Mouse (Mus musculus): Measurements from ENCODE around the gene Cabp2.
"Not testable (repeated sequence)": the region's sequence is repeated elsewhere in the genome, so short reads cannot be mapped to it uniquely, and the experiment has no call there.

Cabp2 gene

DNA sequence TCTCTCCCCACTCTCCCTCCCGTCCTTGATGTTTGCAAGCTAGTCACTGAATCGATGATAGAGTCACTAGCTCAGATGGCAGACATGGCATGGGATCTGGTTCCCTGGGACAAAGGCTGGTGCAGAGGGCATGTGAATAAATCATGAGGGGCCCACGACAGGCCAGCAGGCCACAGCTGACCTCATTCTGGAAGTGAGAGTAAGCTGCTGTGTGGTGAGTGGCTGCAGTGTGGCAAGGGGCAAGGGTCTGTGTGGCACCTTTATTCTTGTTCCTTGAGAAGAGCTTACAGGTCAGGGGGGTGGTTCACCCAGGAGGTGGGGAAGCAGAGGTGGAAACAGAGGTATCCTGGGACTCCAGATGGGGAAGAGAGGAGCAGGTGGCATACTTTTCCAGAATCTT lies at the start of gene Cabp2:
TSS of gene Cabp2 (plus strand) at position 185 of the 400 bp plus-strand sequence.
- no peak for DNase-seq (ENCODE audit: low spot score in 2 of 2)

DNA sequence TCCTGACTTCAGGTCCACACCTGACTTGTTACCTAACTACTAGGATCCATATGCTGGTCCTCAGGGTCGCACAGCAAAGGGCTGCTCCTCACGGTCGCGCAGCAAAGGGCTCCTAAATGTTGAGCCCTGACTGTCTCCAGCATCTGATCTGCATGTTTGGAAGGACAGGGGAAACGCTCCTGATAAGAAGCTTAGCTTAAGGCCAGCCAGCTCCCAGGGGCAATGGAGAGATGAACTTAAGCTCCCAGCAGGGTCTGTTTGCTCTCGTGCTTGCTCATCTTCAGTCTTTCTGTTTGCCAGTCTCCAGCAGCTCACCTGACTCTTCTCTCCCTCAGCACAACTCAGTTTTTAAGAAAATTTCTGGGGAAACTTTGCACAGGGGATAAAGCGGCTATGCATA lies 48.7 kb upstream of the Cabp2 start:
- DNase-seq (ENCODE audit: low spot score in 2 of 2), result no peak

DNA sequence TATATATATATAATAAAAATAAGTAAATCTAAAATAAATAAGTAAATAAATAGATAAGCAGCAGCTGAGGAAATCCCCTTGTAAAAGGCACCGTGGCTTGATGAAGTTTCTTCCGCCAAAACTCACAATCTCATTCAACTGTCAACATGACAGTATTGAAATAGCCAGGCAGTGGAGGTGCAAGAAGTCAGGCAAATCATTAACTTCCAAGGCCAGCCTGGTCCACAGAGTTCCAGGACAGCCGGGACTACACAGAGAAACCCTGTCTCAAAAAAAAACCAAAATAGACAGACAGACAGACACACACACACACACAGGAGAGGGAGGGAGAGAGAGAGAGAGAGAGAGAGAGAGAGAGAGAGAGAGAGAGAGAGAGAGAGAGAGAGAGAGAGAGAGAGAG lies 48.1 kb upstream of the Cabp2 start:
- no peak for DNase-seq (ENCODE audit: low spot score in 2 of 2)

DNA sequence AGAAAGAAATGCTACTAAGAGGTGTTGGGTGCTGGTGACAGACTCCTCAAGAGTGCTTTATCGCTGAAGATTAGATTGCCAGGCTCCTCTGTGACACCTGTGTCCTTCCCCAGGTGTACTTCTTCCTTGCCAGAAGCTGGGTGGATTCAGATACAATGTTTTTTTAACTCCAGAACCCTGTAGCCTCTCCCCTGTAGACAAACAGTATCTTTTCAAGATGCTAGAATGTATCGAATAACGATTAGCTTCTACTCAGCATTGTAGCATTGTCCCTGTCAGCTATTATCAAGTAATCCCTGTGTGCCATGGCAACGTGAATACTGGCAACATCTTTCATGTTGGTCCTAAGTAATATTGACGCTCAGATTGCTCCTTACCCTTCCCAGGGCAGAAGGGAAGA lies 47.6 kb upstream of the Cabp2 start:
- DNase-seq (ENCODE audit: low spot score in 2 of 2), result no peak

DNA sequence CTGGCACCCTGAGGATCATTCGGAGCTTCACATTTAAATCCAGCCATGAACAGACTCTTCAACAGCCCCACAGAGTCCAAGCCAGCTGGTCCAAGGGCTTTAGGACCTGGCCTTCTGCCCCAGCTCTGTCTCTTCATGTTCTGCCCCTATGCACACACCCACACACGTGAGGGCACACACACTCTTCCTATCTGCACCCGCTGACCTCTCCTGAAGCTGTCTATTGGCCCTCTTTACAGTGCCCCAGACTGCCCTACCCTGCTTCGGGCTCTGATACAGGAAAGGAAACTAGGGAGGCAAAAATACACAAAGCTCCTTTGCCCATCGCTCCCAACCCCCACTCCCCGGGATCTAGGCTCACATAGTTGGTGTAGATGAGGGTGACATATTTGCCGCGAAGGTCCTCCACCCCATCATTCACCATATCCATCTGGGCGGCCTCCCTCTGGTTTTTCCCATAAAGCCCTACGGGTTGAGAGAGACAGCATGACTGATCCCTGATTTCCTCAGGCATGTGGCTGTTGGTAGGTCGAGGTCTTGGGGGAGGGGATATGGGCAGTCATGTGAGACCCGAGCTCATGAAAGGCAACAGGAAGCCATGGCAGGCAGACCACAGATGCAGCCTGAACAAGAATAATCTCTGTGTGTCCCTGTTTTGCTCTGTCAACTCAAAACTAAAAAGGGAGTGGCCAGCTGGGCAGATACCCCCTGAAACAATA lies 44.9 kb upstream of the Cabp2 start:
- no peak for DNase-seq (ENCODE audit: low spot score in 2 of 2)

DNA sequence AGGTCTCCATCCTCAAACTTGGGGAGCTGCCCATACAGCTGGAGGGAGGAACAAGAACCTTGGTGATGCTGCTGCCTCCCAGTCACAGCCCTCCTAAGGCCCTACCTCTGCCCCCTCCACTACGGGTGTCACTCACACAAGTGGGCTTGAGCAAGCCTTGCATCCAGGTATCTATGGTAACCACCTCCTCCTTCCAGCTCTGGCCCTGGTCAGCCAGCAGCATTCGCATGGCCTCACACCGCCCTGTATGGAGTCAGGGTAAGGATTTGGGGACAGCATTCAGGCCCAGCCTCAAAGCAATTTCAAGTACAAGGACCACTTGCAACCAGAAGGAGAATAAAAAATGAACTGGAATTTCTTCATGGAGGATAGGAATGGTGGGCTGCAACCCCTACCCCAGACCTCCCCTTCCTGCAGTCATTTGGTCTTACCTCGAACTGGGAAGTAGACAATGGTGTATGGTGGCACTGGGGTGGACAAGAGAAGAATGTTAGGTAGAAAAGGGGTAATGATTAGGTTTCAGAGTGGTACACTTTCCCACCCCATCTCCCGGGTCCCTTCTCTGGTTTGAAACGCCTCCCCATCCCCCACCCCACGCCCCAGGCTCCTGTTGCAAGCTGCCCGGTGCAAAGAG lies 44.1 kb upstream of the Cabp2 start:
- DNase-seq (ENCODE audit: low spot score in 2 of 2), result not testable (repeated sequence)

DNA sequence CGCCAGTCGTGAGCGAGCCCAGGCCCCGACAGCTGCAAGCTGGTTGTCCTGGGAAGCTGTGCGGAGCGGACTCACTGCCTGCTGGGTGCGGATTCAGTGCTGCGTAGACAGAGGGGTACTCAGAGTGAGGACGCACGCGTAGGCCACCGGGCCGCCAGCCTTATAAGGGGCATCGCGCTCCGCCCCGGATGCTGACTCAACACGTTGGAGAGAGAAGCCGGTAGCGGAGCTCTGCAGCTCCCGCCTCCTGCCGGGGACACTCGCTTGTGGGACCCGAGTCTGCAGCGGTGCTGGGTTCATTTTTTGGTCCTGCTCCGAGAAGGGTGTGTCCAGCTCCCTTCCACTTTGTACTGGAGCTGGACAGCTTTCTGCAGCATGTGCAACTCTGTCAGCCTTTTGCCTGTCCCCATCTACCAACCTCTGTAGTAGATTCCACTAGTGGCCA lies 43.6 kb upstream of the Cabp2 start, which contains the start of gene Gstp1:
TSS of gene Gstp1 (minus strand) at position 198 of the 445 bp plus-strand sequence.
- peak; percentile 68 to 79 for DNase-seq (ENCODE audit: low spot score in 2 of 2)

DNA sequence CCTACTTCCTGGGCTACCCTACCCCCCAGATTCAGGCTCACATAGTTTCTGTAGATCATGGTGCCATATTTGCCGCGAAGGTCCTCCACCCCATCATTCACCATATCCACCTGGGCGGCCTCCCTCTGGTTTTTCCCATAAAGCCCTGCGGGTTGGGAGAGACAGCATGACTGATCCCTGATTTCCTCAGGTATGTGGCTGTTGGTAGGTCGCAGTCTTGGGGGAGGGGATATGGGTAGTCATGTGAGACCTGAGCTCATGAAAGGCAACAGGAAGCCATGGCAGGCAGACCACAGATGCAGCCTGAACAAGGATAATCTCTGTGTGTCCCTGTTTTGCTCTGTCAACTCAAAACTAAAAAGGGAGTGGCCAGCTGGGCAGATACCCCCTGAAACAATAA lies 40.4 kb upstream of the Cabp2 start:
- DNase-seq (ENCODE audit: low spot score in 2 of 2), result not testable (repeated sequence)

DNA sequence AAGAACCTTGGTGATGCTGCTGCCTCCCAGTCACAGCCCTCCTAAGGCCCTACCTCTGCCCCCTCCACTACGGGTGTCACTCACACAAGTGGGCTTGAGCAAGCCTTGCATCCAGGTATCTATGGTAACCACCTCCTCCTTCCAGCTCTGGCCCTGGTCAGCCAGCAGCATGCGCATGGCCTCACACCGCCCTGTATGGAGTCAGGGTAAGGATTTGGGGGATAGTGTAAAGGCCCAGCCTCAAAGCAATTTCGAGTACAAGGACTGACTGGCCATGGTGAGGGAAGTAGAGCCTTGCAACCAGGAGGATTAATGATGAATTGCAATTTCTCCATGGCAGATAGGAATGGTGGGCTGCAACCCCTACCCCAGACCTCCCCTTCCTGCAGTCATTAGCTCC lies 39.9 kb upstream of the Cabp2 start:
- DNase-seq (ENCODE audit: low spot score in 2 of 2), result not testable (repeated sequence)

DNA sequence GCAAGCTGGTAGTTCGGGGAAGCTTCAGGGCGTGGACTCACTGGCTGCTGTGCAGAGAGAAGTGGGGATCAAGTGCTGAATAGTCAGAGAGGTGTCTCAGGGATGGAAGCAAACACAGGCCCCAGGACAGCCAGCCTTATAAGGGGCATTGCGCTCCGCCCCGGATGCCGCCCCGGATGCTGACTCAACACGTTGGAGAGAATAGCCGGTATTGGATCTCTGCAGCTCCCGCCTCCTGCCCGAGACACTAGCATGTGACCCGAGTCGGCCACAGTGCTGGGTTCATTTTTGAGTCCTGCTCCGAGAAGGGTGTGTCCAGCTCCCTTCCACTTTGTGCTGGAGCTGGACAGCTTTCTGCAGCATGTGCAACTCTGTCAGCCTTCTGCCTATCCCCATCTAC lies 39.3 kb upstream of the Cabp2 start:
- DNase-seq (ENCODE audit: low spot score in 2 of 2), result no peak

DNA sequence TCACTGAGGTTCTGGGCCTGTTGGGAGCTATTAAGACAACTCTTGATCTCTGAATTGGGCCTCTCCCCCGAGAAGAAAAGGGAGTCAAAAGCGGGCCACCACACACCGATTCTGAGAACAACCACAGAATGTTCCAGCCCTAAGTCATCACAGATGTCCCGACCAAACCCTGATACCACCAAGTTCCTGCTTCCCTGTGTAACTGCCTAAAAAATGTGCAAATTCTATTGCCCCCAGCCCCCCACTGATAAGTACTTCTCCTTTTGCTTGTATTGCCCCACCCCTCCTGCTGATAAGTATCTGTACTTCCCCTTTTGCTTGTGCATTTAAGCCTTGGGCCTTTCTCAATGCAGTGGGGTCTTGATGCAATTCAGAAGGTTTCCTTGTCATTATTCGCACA lies 37.3 kb upstream of the Cabp2 start:
- not testable (repeated sequence) for DNase-seq (ENCODE audit: low spot score in 2 of 2)

DNA sequence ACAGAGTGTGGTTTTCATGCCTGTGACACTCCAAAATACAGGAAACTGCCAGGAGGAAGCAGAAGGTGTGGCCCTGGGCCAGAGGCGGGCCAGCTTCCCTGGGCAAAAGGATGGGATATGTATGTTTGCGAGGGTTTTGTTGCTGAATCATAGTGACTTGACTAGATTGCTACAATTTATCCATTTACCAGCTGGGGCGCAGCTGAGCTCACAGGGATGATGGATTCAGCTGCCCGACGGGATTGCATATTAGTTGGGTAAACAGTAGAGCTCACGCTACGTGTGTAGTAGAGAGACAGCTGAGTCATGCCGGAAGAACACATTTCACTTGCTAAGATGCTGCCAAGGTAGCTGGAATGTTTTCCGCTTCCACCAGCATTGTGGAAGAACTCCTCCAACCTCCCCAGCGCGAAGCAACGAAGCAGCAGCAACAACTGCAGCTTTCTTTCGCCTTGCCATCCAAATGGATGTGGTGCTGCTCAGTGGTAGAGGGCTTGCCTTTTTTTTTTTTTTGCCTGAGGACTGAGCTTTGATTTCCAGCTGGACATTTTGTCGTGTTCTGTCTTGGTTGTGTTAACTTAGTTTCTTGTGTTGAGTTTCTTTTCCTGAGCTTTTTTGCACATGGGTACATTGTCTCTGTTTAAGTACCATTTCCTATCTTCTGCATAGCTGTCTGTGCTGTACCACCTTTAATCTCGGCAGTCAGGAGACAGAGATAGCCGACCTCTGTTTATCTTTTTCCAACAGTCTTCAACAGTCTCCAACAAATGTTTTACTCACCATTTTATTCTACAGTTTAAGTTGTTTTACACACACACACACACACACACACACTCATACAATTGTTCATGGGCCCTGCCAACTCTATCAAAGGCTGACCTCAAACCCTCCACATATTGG lies 35.2 kb upstream of the Cabp2 start, which contains the start of gene Gstp2:
TSS of gene Gstp2 (minus strand) at position 58 of the 900 bp plus-strand sequence.
- peak in 1 of 2 experiments; percentile 43 for DNase-seq (ENCODE audit: low spot score in 2 of 2)

DNA sequence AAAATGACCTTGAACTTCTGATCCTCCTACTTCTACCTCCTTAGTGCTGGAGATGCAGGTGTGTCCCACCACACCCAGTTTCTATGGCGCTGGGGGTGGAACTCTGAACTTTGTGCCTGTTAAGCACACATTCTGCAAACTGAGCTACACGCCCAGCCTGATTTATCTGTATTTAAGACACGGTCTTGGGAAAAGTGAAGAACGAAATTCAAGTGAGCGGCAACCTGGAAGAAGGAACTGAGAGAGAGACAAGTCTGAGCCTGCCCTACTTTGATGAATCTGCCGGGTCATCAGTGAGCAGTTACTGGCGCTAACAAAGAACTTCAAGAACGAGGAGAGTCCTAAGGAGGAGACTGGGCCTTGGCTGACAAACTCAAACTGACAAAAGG lies 34.5 kb upstream of the Cabp2 start:
- DNase-seq (ENCODE audit: low spot score in 2 of 2), result no peak

DNA sequence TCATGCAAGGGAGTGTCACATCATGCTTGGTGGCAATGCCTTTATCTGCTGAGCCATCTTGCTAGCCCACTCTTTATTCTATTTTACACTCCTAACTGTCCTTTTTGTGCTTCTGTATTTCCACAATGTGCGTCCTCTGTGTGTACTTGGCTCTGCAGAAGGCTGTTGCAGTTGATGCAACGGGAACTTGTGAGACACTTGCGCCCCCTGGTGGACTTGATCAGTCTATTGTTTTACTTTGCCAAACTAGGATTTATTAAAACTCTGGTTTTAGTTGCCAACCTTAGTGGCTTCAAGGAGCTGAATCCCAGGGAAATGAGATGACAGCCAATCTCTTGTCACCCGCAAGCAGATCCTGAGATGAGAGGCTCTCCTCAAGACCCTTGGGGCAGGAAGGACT lies 33.5 kb upstream of the Cabp2 start:
- DNase-seq (ENCODE audit: low spot score in 2 of 2), result peak; percentile 71 to 86

DNA sequence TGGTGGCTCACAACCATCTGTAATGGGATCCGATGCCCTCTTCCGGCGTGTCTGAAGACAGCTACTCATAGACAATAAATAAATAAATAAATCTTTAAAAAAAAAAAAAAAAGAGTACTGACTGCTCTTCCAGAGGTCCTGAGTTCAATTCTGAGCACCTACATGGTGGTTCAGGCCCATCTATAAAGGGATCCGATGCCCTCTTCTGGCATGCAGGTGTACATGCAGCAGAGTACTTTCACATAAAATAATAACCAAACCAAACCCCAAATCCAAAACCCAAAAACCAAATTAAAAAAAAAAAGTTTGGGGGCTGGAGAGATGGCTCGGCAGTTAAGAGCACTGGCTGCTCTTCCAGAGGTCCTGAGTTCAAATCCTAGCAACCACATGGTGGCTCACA lies 32.3 kb upstream of the Cabp2 start:
- not testable (repeated sequence) for DNase-seq (ENCODE audit: low spot score in 2 of 2)

DNA sequence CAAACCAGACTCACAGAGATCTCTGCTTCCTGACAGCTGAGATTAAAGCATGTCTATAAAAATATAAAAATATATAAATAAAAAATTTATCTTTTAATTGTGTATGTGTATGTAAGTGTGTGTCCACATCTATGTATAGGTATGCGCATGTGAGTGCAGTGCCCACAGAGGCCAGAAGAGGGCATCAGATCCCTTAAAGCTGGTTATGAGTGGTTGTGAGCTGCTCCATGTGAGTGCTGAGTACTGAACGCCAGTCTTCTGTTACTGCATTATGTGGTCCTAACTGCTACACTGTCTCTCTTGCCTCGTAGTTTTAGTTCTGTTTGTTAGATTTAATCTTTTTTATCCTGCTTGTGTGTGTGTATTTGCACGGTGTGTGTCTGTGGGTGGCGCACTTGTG lies 30.4 kb upstream of the Cabp2 start:
- no peak for DNase-seq (ENCODE audit: low spot score in 2 of 2)

DNA sequence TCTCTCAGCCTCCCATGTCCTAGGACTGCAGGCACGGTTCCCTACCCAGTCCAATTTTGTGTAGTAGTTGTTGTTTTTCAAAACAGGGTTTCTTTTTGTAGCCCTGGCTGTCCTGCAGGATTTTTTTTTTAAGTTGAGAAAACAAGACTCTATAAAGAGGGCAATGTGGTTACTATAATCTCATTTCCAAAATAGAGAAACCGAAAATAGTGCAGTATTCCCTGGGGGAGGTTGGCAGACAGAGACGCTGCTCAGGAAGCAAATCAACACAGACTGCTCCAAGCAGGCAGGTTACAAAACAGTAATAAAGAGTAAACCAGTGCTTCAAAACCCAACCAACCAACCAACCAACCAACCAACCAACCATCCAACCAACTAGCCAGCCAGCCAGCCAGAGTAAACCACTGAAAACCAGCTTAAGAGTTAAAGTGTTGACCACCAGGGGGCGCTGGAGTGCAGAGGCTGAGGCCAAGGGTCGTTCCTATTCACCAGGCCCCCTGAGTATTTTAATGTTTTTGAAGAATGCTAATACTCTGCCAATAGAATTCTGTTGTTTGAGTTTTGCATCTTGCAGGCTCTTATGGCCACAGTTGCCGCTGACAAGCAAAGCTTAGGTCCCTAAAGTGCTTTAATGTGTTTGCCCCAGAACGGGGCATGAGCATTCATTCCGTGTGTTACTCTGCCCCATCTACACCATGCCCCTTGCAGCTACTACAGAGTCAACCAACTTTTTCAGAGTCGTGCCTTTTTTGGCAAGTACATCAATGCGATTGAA lies 29.4 kb upstream of the Cabp2 start:
- DNase-seq (ENCODE audit: low spot score in 2 of 2), result peak; percentile 57 to 76

DNA sequence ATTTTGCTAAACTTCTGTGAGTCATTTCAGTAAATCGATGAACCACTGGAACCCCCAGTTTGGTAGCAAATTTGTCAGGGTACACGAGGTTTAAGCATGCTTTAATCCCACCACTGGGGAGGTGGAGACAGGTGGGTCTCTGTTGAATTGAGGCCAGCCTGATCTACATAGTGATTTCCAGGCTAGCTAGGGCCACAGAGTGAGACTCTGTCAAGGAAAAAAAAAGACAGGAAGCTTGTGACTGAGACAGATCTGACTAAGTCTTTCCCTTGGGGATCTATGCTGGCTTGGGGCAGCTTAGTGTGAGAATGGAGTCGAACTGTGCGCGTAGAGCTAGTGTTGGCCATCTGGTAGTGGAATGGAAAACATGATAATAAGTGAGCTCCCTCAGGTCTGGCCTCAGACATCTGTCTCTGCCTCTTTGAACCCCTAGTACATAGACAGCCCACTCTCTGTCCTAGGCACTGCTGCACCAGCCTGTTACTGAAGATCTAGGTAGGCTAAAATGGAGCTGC lies 28.8 kb upstream of the Cabp2 start:
- no peak for DNase-seq (ENCODE audit: low spot score in 2 of 2)

DNA sequence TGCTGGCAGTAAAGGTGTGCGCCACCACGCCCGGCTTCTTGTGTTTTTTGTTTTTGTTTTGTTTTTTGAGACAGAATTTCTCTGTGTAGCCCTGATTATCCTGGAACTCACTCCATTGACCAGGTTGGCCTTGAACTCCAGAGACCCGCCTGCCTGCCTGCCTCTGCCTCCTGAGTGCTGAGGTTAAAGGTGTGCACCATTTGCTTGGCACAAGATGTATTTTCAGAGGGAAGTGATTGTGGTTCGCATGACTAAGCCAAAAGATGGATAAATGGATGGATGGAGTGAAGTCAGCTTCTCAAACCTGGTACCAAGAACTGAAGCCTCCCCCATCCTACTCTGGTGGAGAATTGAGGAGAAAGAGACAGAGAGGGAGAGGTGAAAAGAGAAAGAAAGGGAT lies 26.8 kb upstream of the Cabp2 start:
- DNase-seq (ENCODE audit: low spot score in 2 of 2), result no peak

DNA sequence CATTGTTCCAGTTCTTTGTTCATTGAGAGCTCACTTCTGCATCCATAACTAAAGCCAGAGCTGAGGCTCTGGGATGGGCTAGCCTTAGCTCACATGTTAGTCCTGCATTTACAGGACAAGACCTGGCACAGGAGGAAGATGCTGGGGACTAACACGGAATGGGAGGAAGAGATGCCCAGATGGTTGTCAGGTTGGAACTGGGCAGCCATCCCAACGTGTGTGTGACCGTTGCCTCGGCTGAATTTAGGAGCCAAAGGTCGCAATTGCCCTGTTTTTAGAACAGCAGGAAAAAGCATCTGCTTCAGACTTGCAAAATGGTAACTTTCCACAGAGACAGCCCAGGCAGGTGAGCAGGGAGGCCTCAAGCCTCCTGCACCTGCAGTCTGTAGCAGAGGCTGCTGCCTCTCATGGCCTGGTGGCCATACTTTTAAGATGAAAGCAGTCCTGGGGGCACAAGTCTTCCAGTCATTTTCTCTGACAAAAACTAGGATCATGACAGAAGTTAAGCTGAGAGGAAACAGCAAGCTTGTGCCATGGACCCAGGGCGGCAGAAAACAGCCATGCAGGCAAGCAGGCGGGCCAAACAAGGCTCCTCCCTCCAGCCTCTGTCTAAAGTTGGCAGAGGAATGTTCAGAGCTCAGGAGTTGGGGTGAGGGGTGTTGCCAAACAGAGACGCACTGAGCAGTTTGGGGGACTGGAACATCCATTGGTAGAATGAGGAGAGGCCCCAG lies 26.0 kb upstream of the Cabp2 start:
- DNase-seq (ENCODE audit: low spot score in 2 of 2), result no peak
